Mouse (Mus musculus) ES-E14 (cell line): ENCODE results near the gene Ciz1.

ENCODE experiments used
- ZC3H11A ChIP-seq: IDR thresholded peaks from 2 replicates; pipeline ENCODE4 v1.6.1; 2012; ENCODE audit warnings: low read depth, mild to moderate bottlenecking, inconsistent platforms, low read length, borderline replicate concordance
- ZNF384 ChIP-seq: IDR thresholded peaks from 2 replicates; pipeline ENCODE4 v1.6.1; 2012; ENCODE audit warnings: low read depth, low read length, inconsistent platforms

DNA sequence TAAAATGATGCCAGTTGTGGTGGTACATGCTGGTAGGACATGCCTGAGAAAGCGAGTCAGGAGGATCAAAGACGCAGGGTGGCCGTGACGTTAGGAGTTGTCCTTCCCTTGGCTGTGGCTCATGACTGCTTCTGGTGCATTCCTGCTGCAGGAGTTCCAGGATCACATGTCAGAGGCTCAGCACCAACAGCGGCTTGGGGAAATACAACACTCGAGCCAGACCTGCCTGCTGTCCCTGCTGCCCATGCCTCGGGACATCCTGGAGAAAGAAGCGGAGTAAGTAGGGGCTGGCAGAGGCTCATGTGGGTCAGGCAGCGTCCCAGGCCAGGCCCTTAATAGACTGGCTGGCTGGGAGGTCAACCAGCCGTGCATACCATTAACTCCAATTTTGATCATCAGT lies 22.1 kb downstream of the Ciz1 start:
- TF ChIP-seq ZNF384: no peak
- TF ChIP-seq ZC3H11A: no peak
